Mouse (Mus musculus): ENCODE results near the gene Tmed5. TPM values are rescaled to one million over a fixed set of nuclear protein-coding genes. Genes with fewer than 3 reads are reported as not detected.

Gene Tmed5
- 38.0 TPM for polyA plus RNA-seq (2015; fragmentation: Illumina TruSeq; extraction: RNeasy Lipid Tissue Mini Kit (QIAGEN cat#74804); ENCODE audit: low read depth, low replicate concordance)

DNA sequence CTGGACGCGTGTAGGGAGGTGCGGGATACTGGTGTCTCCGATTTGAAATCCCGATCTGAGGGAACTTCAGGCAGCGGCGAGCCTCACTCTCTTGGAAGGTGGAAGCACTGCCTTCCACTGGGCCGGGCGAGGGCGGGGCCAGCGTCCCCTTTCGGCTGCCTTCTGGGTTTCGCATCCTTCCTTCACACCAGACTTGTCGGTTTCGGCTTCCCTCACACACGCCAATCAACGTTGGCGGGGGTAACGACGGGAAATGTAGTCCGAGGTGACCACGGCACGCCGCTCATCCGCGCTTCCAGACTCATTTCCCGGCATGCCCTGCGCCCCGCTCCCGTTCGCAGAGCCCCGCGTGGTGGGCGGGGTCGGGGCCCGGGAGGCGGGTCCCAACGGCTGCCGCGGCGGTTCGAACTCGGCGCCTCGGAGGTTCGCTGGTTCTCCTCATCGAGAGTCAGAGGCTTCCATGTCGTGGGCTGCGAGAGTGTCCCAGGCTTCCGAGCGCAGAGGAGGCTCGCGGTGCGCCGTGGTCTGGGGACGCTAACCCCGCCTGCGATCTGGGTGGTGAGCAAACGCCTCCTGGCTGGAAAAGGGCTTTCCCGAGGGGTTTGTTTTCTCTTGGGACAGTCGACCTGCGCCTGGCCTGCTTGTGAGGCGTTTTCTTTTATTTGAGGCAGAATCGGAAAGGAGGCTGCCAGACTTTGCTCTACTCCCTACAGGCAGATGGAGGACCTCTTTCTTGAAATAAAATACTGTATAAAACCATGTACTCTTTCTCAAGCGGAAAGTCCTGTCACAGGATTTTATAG lies at the start of gene Tmed5, which contains the start of gene Ccdc18:
Tmed5 (minus strand) TSS at position 180 of the 803 bp plus-strand sequence.
Ccdc18 (plus strand) TSS at position 435 of the 803 bp plus-strand sequence.

DNA sequence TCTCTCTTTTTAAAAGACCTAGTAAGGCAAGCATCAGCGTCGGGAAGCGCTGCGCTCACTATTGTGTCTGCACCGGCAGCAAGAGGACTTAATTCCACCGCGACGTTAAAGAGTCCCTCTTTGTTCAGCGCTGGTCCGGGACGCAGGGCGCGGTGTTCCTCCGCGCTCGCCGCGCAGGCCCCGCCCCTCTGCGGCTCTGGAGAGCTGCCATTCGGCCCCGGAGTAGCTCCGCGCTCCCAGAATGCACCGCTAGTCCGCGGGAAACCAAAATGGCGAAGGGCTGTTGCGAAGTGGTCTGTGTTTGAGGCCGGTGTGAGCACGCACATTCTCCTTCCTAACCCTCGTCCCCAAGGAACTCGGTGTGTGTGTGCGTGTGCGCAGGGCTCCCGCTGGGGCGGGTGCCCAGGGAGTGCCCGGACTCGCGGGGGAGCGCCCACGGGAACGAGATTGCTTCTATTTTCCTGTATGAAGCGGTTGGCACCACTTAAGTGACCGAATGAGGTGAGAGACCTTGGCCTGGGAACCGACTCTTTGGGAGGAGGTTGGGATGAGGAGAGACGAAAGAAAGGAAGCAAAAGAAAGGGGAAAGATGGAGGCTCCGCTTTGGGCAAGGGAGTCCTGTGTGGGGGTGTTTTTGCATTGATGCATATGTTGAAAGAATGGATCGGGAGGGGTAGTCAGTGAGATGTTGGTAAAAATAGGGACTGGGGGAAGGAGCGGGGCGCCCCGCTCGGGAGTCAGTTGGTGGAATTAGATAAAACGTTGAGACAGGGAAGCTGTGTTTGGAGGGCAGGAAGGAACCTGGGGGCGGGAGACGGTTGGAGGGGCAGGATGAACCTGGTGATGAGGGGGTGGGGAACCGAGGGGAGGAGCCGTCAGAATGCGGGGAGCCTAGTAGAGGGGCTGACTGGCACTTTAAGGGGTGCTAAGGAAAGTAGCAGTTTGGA lies 66.7 kb downstream of the Tmed5 start, which contains the start of gene Mtf2:
Mtf2 (plus strand) TSS at position 210 of the 947 bp plus-strand sequence.

Other genes starting within 250 kb of the Tmed5 start
- gene Rpl5, start 232.1 kb downstream of the Tmed5 start, polyA plus RNA-seq (2015; fragmentation: Illumina TruSeq; extraction: RNeasy Lipid Tissue Mini Kit (QIAGEN cat#74804); ENCODE audit: low read depth, low replicate concordance): 350 TPM
- 37.1 TPM for gene Fam69a, start 145.5 kb downstream of the Tmed5 start, polyA plus RNA-seq (2015; fragmentation: Illumina TruSeq; extraction: RNeasy Lipid Tissue Mini Kit (QIAGEN cat#74804); ENCODE audit: low read depth, low replicate concordance)
- gene Mtf2, start 66.9 kb downstream of the Tmed5 start, polyA plus RNA-seq (2015; fragmentation: Illumina TruSeq; extraction: RNeasy Lipid Tissue Mini Kit (QIAGEN cat#74804); ENCODE audit: low read depth, low replicate concordance): 42.8 TPM
- gene Ccdc18, start 255 bp upstream of the Tmed5 start, polyA plus RNA-seq (2015; fragmentation: Illumina TruSeq; extraction: RNeasy Lipid Tissue Mini Kit (QIAGEN cat#74804); ENCODE audit: low read depth, low replicate concordance): 1.0 TPM
- gene Dr1, start 136.3 kb upstream of the Tmed5 start, polyA plus RNA-seq (2015; fragmentation: Illumina TruSeq; extraction: RNeasy Lipid Tissue Mini Kit (QIAGEN cat#74804); ENCODE audit: low read depth, low replicate concordance): 39.5 TPM
- 12.1 TPM for gene Pigg, start 180.0 kb upstream of the Tmed5 start, polyA plus RNA-seq (2015; fragmentation: Illumina TruSeq; extraction: RNeasy Lipid Tissue Mini Kit (QIAGEN cat#74804); ENCODE audit: low read depth, low replicate concordance)
- gene Gm42517, start 235.3 kb upstream of the Tmed5 start, polyA plus RNA-seq (2015; fragmentation: Illumina TruSeq; extraction: RNeasy Lipid Tissue Mini Kit (QIAGEN cat#74804); ENCODE audit: low read depth, low replicate concordance): 32.2 TPM